Mouse (Mus musculus) C2C12 (cell line): ENCODE measurements at regions not wholly inside any gene's neighbourhood (a gene's known extent, or its start where the extent isn't known, plus 50 kb on each side); places are given as distances from the start of the nearest gene placed in this dataset.

Experiments
- H3K27me3 ChIP-seq: one replicate; pipeline ENCODE4 v1.6.1; 2011; ENCODE audit not compliant: control insufficient read depth, insufficient read depth, insufficient read length
- H3K36me3 ChIP-seq: one replicate; pipeline ENCODE4 v1.6.1; 2011; ENCODE audit not compliant: control insufficient read depth, insufficient read depth
- H3K4me3 ChIP-seq: one replicate; pipeline ENCODE4 v1.5.1; 2011; ENCODE audit warnings: mild to moderate bottlenecking, control low read depth; ENCODE audit not compliant: poor library complexity, insufficient read depth, severe bottlenecking
- H3K79me2 ChIP-seq: one replicate; pipeline ENCODE4 v1.6.1; 2011; ENCODE audit not compliant: control insufficient read depth, insufficient read depth
- H3K79me3 ChIP-seq: one replicate; pipeline ENCODE4 v1.6.1; 2011; ENCODE audit warnings: low read depth, control low read depth
- H3ac ChIP-seq: one replicate; pipeline ENCODE3; 2011; ENCODE audit warnings: low read depth; ENCODE audit not compliant: control insufficient read depth, insufficient read length
- CEBPB ChIP-seq: IDR thresholded peaks from one replicate; pipeline ENCODE4 v1.6.1; 2011; ENCODE audit warnings: low read depth, mild to moderate bottlenecking, control low read depth, moderate library complexity
- CTCF ChIP-seq: IDR thresholded peaks from one replicate; pipeline ENCODE4 v1.5.1; 2011; ENCODE audit not compliant: control insufficient read depth, insufficient read depth, insufficient read length
- FOSL1 ChIP-seq: IDR thresholded peaks from one replicate; pipeline ENCODE4 v1.8.0; 2011; ENCODE audit warnings: mild to moderate bottlenecking, low read length; ENCODE audit not compliant: poor library complexity, insufficient read depth, severe bottlenecking
- MAX ChIP-seq: IDR thresholded peaks from one replicate; pipeline ENCODE4 v1.6.1; 2011; ENCODE audit warnings: mild to moderate bottlenecking, control low read depth
- MYOD1 ChIP-seq: IDR thresholded peaks from one replicate; pipeline ENCODE4 v1.6.1; 2011; ENCODE audit warnings: low read depth; ENCODE audit not compliant: control insufficient read depth, insufficient read length
- MYOG ChIP-seq: IDR thresholded peaks from one replicate; pipeline ENCODE4 v1.6.1; 2011; ENCODE audit not compliant: control insufficient read depth, insufficient read length; ENCODE audit errors: extremely low read depth
- USF1 ChIP-seq: IDR thresholded peaks from one replicate; pipeline ENCODE4 v1.6.1; 2011; ENCODE audit warnings: low read depth, mild to moderate bottlenecking, control low read depth, moderate library complexity

DNA sequence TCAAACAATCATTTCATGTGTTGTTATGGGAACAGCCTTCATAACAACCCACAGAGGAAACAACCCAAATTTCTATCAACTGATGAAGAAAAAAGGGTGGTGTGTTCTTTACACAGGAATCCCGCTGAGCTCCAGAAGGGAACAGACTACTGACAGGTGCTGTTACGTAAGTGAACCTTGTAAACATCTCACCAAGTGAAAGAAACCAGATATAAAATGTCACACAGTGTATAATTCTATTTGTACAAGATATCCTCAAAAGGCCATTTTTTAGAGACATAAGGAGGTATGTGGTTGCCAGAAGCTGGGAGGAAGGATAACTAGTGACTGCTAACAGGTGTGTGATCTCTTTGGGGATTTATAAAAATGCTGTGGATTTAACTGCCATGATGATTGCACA is 119.9 kb downstream of the Plod2 start:
- no peaks in the 10 kb centered on the region for H3K36me3 ChIP-seq
- no peak overlapping the region for H3ac ChIP-seq
- H3K79me2 ChIP-seq, result no peaks in the 10 kb centered on the region
- no peaks in the 10 kb centered on the region for H3K27me3 ChIP-seq
- no peaks in the 10 kb centered on the region for H3K79me3 ChIP-seq
- no peak overlapping the region for H3K4me3 ChIP-seq
- TF ChIP-seq FOSL1 (no peak), MYOG (no peak), CEBPB (no peak), CTCF (no peak), MYOD1 (no peak), MAX (no peak), USF1 (no peak)

DNA sequence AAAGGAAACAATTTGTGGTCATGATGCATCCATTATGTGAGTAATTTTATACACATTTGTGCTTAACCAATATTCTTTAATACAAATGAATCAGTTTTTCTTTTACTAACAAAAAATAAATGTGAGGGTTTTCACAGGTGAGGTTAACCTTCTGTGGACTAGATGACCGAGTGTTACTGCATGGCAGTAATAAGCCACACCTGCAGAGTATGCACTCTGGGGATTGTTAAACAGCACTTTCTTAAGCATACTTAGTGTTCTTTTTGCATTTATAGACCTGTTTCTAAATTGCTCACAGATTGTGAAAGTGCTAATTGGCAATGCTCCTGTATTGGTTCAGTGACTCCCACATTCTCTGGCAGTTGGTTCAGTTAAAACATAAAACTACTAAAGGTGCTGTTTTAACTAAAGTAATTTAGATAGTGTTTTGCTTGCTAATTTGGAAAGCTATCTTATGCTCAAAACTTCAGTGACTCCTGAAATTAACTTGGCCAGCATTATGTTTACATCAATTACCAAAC is 125.4 kb downstream of the Plod2 start:
- H3K4me3 ChIP-seq, result no peak overlapping the region
- H3K27me3 ChIP-seq, result no peaks in the 10 kb centered on the region
- no peak overlapping the region for H3ac ChIP-seq
- H3K79me3 ChIP-seq, result no peaks in the 10 kb centered on the region
- H3K36me3 ChIP-seq, result no peaks in the 10 kb centered on the region
- TF ChIP-seq MAX (no peak), CEBPB (no peak), MYOG (no peak), CTCF (no peak), FOSL1 (no peak), USF1 (no peak), MYOD1 (no peak)
- H3K79me2 ChIP-seq, result no peaks in the 10 kb centered on the region

DNA sequence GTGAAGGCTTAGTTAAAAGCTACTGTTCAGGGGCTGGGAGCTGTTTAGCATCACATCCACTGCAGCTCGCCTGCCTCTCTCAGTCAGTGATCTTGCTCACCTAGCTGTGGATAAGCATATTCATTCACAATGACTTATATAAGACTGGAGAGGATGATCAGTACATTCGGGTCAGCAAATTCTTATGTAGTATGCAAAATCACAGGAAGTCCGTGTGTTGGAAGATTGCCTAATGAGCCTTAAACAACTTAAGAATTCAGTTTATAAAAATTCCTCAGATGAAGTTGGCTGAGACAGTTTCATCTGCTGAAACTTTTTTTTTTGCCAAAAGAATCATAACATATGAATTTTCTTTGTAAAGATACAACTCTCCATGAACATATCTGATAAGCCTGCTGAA is 129.9 kb downstream of the Plod2 start:
- Histone ChIP-seq H3ac (no peak overlapping the region), H3K79me2 (no peaks in the 10 kb centered on the region), H3K79me3 (no peaks in the 10 kb centered on the region), H3K36me3 (no peaks in the 10 kb centered on the region), H3K27me3 (no peaks in the 10 kb centered on the region), H3K4me3 (no peak overlapping the region)
- TF ChIP-seq MYOD1, result no peak

DNA sequence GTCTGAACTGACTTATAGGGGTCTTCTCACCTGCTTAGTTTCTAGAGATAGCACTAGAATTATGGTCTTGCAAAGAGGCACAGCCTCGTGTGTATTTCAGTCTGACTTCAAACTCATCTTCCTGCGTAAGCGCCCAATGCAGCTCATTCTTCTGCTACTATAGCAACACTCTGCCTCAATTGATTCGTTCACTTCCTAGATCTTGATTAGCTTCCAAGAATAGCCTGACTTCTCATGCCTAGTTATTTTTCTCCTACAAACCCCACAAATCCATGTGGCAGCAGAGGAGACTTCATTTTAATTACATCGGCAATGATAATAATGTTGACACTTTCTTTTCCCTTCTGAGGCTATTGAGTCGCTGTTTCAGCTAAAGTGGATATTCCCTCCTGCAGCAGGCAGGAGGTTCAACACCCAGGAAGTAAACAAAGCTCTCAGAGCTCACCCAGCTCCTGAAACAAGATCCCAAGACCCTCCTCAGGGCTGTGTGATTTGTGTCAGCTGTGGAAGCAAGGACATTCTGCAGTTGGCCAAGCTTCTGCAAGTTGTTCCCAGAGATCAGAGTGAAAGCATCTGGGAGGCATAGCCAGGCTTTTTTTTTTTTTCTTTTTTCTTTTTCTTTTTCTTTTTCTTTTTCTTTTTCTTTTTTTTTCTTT is 152.5 kb downstream of the Plod2 start:
- no peaks in the 10 kb centered on the region for H3K27me3 ChIP-seq
- H3K79me3 ChIP-seq, result no peaks in the 10 kb centered on the region
- H3K79me2 ChIP-seq, result no peaks in the 10 kb centered on the region
- TF ChIP-seq CTCF (no peak), USF1 (no peak), CEBPB (no peak), FOSL1 (no peak)
- H3K4me3 ChIP-seq, result no peak overlapping the region
- H3ac ChIP-seq, result no peak overlapping the region
- H3K36me3 ChIP-seq, result no peaks in the 10 kb centered on the region

DNA sequence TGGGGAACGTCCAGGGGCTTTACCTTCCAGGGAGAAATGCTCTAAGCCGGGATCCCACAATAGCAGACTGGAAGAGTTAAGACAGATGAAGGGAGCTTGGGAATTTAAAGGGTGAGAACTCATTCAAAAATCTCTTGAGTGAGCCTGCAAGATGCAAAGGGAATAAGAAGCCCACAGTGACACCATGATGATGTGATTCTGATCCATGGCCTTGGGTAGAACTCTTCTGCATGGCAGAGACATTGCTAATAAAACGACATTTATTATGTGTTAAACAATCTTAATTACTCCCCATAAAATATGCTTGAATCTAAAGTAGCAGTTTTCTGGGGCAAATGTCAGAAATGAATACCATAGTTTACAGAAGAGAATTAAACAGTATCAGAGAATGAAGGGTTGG is 155.9 kb downstream of the Plod2 start:
- Histone ChIP-seq H3K36me3 (no peaks in the 10 kb centered on the region), H3K79me2 (no peaks in the 10 kb centered on the region), H3K79me3 (no peaks in the 10 kb centered on the region), H3K27me3 (no peaks in the 10 kb centered on the region), H3ac (no peak overlapping the region), H3K4me3 (no peak overlapping the region)
- TF ChIP-seq MYOG (no peak), CTCF (no peak), MAX (no peak), FOSL1 (no peak), CEBPB (no peak), USF1 (no peak)

DNA sequence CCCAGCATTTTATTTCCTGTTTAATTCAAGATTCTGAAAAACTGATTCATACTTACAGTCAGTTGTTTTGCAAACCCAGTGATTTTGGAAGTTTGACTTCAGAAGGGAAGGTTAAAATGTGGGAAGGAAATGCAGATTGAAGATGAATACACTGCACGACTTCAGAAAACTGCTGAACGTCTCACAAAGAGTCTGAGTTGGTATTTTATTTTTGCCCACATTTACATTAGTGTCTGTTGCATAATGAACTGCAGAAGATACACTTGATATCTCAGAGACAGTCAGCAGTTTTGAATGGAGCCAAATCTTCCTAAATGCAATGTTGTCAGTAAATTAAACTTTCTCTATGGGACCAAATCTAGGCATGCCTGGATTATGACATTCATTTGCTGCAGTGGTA is 162.7 kb downstream of the Plod2 start:
- H3ac ChIP-seq, result no peak overlapping the region
- no peaks in the 10 kb centered on the region for H3K79me2 ChIP-seq
- TF ChIP-seq FOSL1, result no peak
- TF ChIP-seq CEBPB, result no peak
- no peak for TF ChIP-seq USF1
- TF ChIP-seq MAX, result no peak
- TF ChIP-seq CTCF, result no peak
- no peak for TF ChIP-seq MYOG
- H3K4me3 ChIP-seq, result no peak overlapping the region
- H3K27me3 ChIP-seq, result no peaks in the 10 kb centered on the region
- H3K79me3 ChIP-seq, result no peaks in the 10 kb centered on the region
- H3K36me3 ChIP-seq, result no peaks in the 10 kb centered on the region
